Comparison of ENCODE assay signal across 8 mouse cellular contexts in genomic region chr17:74047210-74048082, GRCm38 (mm10). TPM values are rescaled to one million over a fixed set of nuclear protein-coding genes. Genes with fewer than 3 reads are reported as not detected.
DNase-seq lines count a peak whose midpoint lies in the region; ATAC-seq lines count a peak whose summit lies in the region.

Gene Srd5a2 (minus strand): TSS chr17:74047916.

- peak within 1 kb of the TSS; percentile 47 for H3K4me3 ChIP-seq in forebrain, embryonic 10.5 days
- H3K4me3 ChIP-seq in limb, embryonic 11.5 days (ENCODE audit: low read depth, low read length) = peak within 1 kb of the TSS; percentile 19

- peaks cover 18% of the 10 kb centered on the region for H3K4me1 ChIP-seq in forebrain, embryonic 10.5 days
- H3K4me1 ChIP-seq in limb, embryonic 11.5 days (ENCODE audit: control insufficient read depth, insufficient read depth, low read length) = 0 out of 2 replicates have a peak, but pooled peaks cover 3% of the 10 kb centered on the region

- no peak within 1 kb of the TSS for H3K27ac ChIP-seq in forebrain, embryonic 10.5 days
- no peak within 1 kb of the TSS for H3K27ac ChIP-seq in limb, embryonic 11.5 days (replicated peaks; ENCODE audit: low read depth, low read length)

- no peaks in the 10 kb centered on the region for H3K9me3 ChIP-seq in forebrain, embryonic 10.5 days
- no peaks in the 10 kb centered on the region for H3K9me3 ChIP-seq in limb, embryonic 11.5 days (ENCODE audit: control insufficient read depth, low read length)

- no peak within 1 kb of the TSS for H3K9ac ChIP-seq in limb, embryonic 11.5 days (ENCODE audit: low read length)

- H3K27me3 ChIP-seq in forebrain, embryonic 10.5 days (ENCODE audit: poor library complexity, severe bottlenecking) = peaks cover 69% of the 10 kb centered on the region
- H3K27me3 ChIP-seq in limb, embryonic 11.5 days (ENCODE audit: control insufficient read depth, insufficient read depth, low read length) = peaks cover 42% of the 10 kb centered on the region

- peak; percentile 47 for ATAC-seq in limb, embryonic 11.5 days (ENCODE audit: insufficient number of reproducible peaks, low FRiP score, low TSS enrichment, low read depth)
- ATAC-seq in megakaryocyte-erythroid progenitor cell, adult 5-6 weeks (replicated peaks; ENCODE audit: low FRiP score, low TSS enrichment, poor library complexity, severe bottlenecking) = no peak

- DNase-seq in cerebellum, postnatal 10 days = peak; percentile 38 to 44
- no peak for DNase-seq in cerebellum, postnatal 36 days
- DNase-seq in ES-CJ7 (ENCODE audit: low read depth, low spot score) = peak; percentile 35
- peak; percentile 35 for DNase-seq in forebrain, embryonic 10.5 days (ENCODE audit: extremely low spot score, low spot score)
- peak; percentile 63 for DNase-seq in limb, embryonic 11.5 days (ENCODE audit: low spot score)
- DNase-seq in testis, postnatal 10 days (ENCODE audit: low spot score) = peak; percentile 45
- DNase-seq in gastrocnemius, postnatal 4 days (ENCODE audit: low spot score in 2 of 2) = no peak

- 1% methylated on average over 45 of the region's 45 CpGs for WGBS in forebrain, embryonic 10.5 days
- 2% methylated on average over 40 of the region's 45 CpGs for WGBS in limb, embryonic 11.5 days

- peak within 1 kb of the TSS; percentile 39 for H3K4me2 ChIP-seq in limb, embryonic 11.5 days (ENCODE audit: low read depth, severe bottlenecking)

- no peaks in the 10 kb centered on the region for H3K36me3 ChIP-seq in forebrain, embryonic 10.5 days (replicated peaks)
- no peaks in the 10 kb centered on the region for H3K36me3 ChIP-seq in limb, embryonic 11.5 days (ENCODE audit: control insufficient read depth, insufficient read depth, low read length)

RNA-seq across cellular contexts. Expression of gene Srd5a2, which starts in this region (rescaled TPM):
- polyA plus RNA-seq in forebrain, embryonic 10.5 days (2016; fragmentation: Nextera tagmentation; extraction: Ambion mirVana) = not detected in 2 replicates
- 0.51 and 0.52 TPM in 2 replicates for polyA plus RNA-seq in limb, embryonic 11.5 days (2014; fragmentation: Nextera tagmentation; extraction: Ambion mirVana)
- total RNA-seq in megakaryocyte-erythroid progenitor cell, adult 5-6 weeks (2014; fragmentation: Nextera tagmentation) = not detected in 2 replicates
- not detected in 2 replicates for total RNA-seq in megakaryocyte-erythroid progenitor cell, adult 5-6 weeks (2017)
- total RNA-seq in gastrocnemius, postnatal 4 days (2021) = not detected

Comparison
In these comparisons a context has a peak if more than half of its experiments do, and no peak if none do; other contexts are left out.
1. DNase-seq: peak in cerebellum, postnatal 10 days (2 of 2), ES-CJ7 (single experiment) and testis, postnatal 10 days (single experiment); none in cerebellum, postnatal 36 days (0 of 2) and gastrocnemius, postnatal 4 days (0 of 2).
2. Peak in DNase-seq and H3K4me3 ChIP-seq in forebrain, embryonic 10.5 days; RNA of the gene not detected or under 1 TPM.
3. Peak in DNase-seq, ATAC-seq, H3K4me3 ChIP-seq and H3K4me2 ChIP-seq in limb, embryonic 11.5 days; RNA of the gene not detected or under 1 TPM.